In the genomic region with DNA sequence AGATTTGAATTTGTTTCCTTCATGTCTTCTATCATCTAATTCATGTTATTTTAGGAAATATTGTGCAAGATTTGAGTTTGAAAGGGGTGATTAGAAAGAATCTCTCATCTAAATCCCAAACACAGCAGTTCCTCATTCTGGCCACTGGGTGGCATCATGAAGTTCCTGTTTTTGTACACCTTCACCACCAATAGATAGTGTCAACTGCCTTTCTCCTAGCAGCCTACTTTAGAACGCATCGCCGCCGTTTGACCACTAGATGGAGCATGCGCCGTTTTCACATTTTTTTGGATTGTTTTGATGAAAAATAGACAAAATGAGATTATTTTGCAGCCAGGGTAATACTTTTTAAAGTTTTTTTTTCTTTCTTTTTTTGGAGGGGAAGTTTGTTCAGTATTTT, we compare ENCODE assay signal across 9 mouse cellular contexts.
A peak's percentile ranks its signal among the peaks of the same experiment; 100 is the strongest.
DNase-seq lines count a peak whose midpoint lies in the region; ATAC-seq and TF ChIP-seq lines count a peak whose summit lies in the region.
"Had no signal": no experiment of that assay in that cellular context is flagged by ENCODE, and none has a peak within 500 bp of the region (broad histone marks: within the 10 kb centered on the region; RNA-seq: fewer than 3 reads in every experiment).

No protein-coding gene starts in this region.

- WGBS in kidney, embryonic 15.5 days: under 1% methylated on average over 6 of the region's 6 CpGs
- WGBS in liver, embryonic 11.5 days: 1% methylated on average over 6 of the region's 6 CpGs
- WGBS in neural tube, embryonic 11.5 days: under 1% methylated on average over 6 of the region's 6 CpGs
- WGBS in stomach, embryonic 16.5 days: 0% methylated on average over 6 of the region's 6 CpGs

- DNase-seq in 416B (ENCODE audit: low read depth): peak; percentile 89
- DNase-seq in adrenal gland, adult (ENCODE audit: inconsistent age in 2 of 2, low spot score in 1 of 2): peak; percentile 42 to 85
- peak; percentile 41 for DNase-seq in gastrocnemius, postnatal 14 days
- DNase-seq in liver, embryonic 11.5 days (ENCODE audit: low spot score): peak; percentile 34
- DNase-seq in neural tube, embryonic 11.5 days (ENCODE audit: low spot score): peak; percentile 62

- H3K27ac ChIP-seq in cortical plate, adult 2 months (ENCODE audit: insufficient read depth, low read length): no peak overlapping the region
- no peak overlapping the region for H3K27ac ChIP-seq in kidney, embryonic 15.5 days
- no peak overlapping the region for H3K27ac ChIP-seq in liver, embryonic 11.5 days (ENCODE audit: low read depth, low read length)
- H3K27ac ChIP-seq in neural tube, embryonic 11.5 days (ENCODE audit: low read depth, low read length): no peak overlapping the region
- no peak overlapping the region for H3K27ac ChIP-seq in stomach, embryonic 16.5 days (ENCODE audit: low read length)
- H3K27ac ChIP-seq: embryonic facial prominence, embryonic 15.5 days had no signal

- intact Hi-C loops in gastrocnemius, postnatal 14 days (cut with DNase I; ENCODE audit: low total_unique reads): no loop called here

- H3K4me3 ChIP-seq in cortical plate, adult 2 months (ENCODE audit: insufficient read depth, low read length): no peak overlapping the region
- H3K4me3 ChIP-seq in kidney, embryonic 15.5 days (replicated peaks): no peak overlapping the region
- H3K4me3 ChIP-seq in liver, embryonic 11.5 days (ENCODE audit: low read depth, low read length): no peak overlapping the region
- H3K4me3 ChIP-seq in neural tube, embryonic 11.5 days (ENCODE audit: low read depth, low read length): no peak overlapping the region
- H3K4me3 ChIP-seq in stomach, embryonic 16.5 days (replicated peaks; ENCODE audit: low read length): no peak overlapping the region
- H3K4me3 ChIP-seq: embryonic facial prominence, embryonic 15.5 days had no signal

- H3K9me3 ChIP-seq in kidney, embryonic 15.5 days (replicated peaks): no peaks in the 10 kb centered on the region
- no peaks in the 10 kb centered on the region for H3K9me3 ChIP-seq in liver, embryonic 11.5 days (ENCODE audit: control insufficient read depth, low read length)
- H3K9me3 ChIP-seq in neural tube, embryonic 11.5 days (ENCODE audit: control insufficient read depth, low read length): no peaks in the 10 kb centered on the region
- H3K9me3 ChIP-seq in stomach, embryonic 16.5 days (replicated peaks; ENCODE audit: control insufficient read depth, low read length): no peaks in the 10 kb centered on the region
- H3K9me3 ChIP-seq: embryonic facial prominence, embryonic 15.5 days had no signal

- H3K36me3 ChIP-seq in kidney, embryonic 15.5 days: no peaks in the 10 kb centered on the region
- H3K36me3 ChIP-seq in liver, embryonic 11.5 days (ENCODE audit: control insufficient read depth, insufficient read depth, low read length): no peaks in the 10 kb centered on the region
- no peaks in the 10 kb centered on the region for H3K36me3 ChIP-seq in neural tube, embryonic 11.5 days (ENCODE audit: control insufficient read depth, insufficient read depth, low read length)
- H3K36me3 ChIP-seq in stomach, embryonic 16.5 days (ENCODE audit: control insufficient read depth, insufficient read depth, low read length): no peaks in the 10 kb centered on the region
- H3K36me3 ChIP-seq: embryonic facial prominence, embryonic 15.5 days had no signal

- H3K27me3 ChIP-seq in kidney, embryonic 15.5 days: no peaks in the 10 kb centered on the region
- no peaks in the 10 kb centered on the region for H3K27me3 ChIP-seq in liver, embryonic 11.5 days (replicated peaks; ENCODE audit: control insufficient read depth, insufficient read depth, low read length)
- no peaks in the 10 kb centered on the region for H3K27me3 ChIP-seq in neural tube, embryonic 11.5 days (ENCODE audit: control insufficient read depth, insufficient read depth, low read length)
- H3K27me3 ChIP-seq in stomach, embryonic 16.5 days (ENCODE audit: control insufficient read depth, insufficient read depth, low read length): no peaks in the 10 kb centered on the region
- H3K27me3 ChIP-seq: embryonic facial prominence, embryonic 15.5 days had no signal

- no peak overlapping the region for H3K9ac ChIP-seq in kidney, embryonic 15.5 days
- H3K9ac ChIP-seq in liver, embryonic 11.5 days (ENCODE audit: low read depth, low read length): no peak overlapping the region
- H3K9ac ChIP-seq in neural tube, embryonic 11.5 days (ENCODE audit: low read length): no peak overlapping the region
- H3K9ac ChIP-seq in stomach, embryonic 16.5 days (ENCODE audit: low read length): no peak overlapping the region
- H3K9ac ChIP-seq: embryonic facial prominence, embryonic 15.5 days had no signal

- no peak overlapping the region for H3K4me2 ChIP-seq in kidney, embryonic 15.5 days
- H3K4me2 ChIP-seq in liver, embryonic 11.5 days: no peak overlapping the region
- no peak overlapping the region for H3K4me2 ChIP-seq in neural tube, embryonic 11.5 days (ENCODE audit: low read depth)
- no peak overlapping the region for H3K4me2 ChIP-seq in stomach, embryonic 16.5 days (ENCODE audit: low read depth, low read length)
- H3K4me2 ChIP-seq: embryonic facial prominence, embryonic 15.5 days had no signal

- ATAC-seq in kidney, embryonic 15.5 days (replicated peaks; ENCODE audit: low FRiP score): peak; percentile 79; the same call in 1 of the 2 replicates
- peak; percentile 77 for ATAC-seq in liver, embryonic 11.5 days (replicated peaks; ENCODE audit: low FRiP score)
- peak; percentile 84 for ATAC-seq in neural tube, embryonic 11.5 days (ENCODE audit: insufficient read depth, low FRiP score, low TSS enrichment)
- 0 out of 2 replicates have a peak, but pooled peaks have one; percentile 44 for ATAC-seq in stomach, embryonic 16.5 days (ENCODE audit: insufficient read depth, low FRiP score)

- no peaks in the 10 kb centered on the region for H3K4me1 ChIP-seq in cortical plate, adult 2 months (ENCODE audit: control insufficient read depth, insufficient read depth, low read length)
- H3K4me1 ChIP-seq in kidney, embryonic 15.5 days: no peaks in the 10 kb centered on the region
- H3K4me1 ChIP-seq in liver, embryonic 11.5 days (replicated peaks; ENCODE audit: control insufficient read depth, insufficient read depth, low read length): no peaks in the 10 kb centered on the region
- no peaks in the 10 kb centered on the region for H3K4me1 ChIP-seq in neural tube, embryonic 11.5 days (ENCODE audit: control insufficient read depth, insufficient read depth, low read length)
- H3K4me1 ChIP-seq in stomach, embryonic 16.5 days (ENCODE audit: control insufficient read depth, insufficient read depth, low read length): no peaks in the 10 kb centered on the region
- H3K4me1 ChIP-seq: embryonic facial prominence, embryonic 15.5 days had no signal

- peak; percentile 79 for TF ChIP-seq CTCF in cortical plate, adult 2 months (IDR thresholded peaks at IDR 0.05; ENCODE audit: extremely low read depth, insufficient read depth, low read length)

- TF ChIP-seq POLR2A in cortical plate, adult 2 months (IDR thresholded peaks at IDR 0.05; ENCODE audit: extremely low read depth, insufficient read depth, low read length): no peak

Comparison
In these comparisons a context has a peak if more than half of its experiments do, and no peak if none do; other contexts are left out.
1. DNase-seq: peak in every context shown above with its lines; median percentile 89 in 416B; 64 in adrenal gland, adult; 62 in neural tube, embryonic 11.5 days; 41 in gastrocnemius, postnatal 14 days; 34 in liver, embryonic 11.5 days.